Mouse (Mus musculus) MEL (cell line): ENCODE measurements around the gene Rnf123. TPM values are rescaled to one million over a fixed set of nuclear protein-coding genes. Genes with fewer than 3 reads are reported as not detected.

Experiments
- DNase-seq: peaks from one replicate; pipeline ENCODE4 v3.0.0; 2011; ENCODE audit warnings: low read depth, low spot score
- H3K27ac ChIP-seq: 2 replicates; pipeline ENCODE4 v1.5.1; 2012; ENCODE audit warnings: low read depth, mild to moderate bottlenecking, control low read depth, low read length, moderate library complexity; ENCODE audit not compliant: control insufficient read depth
- H3K27me3 ChIP-seq, 2 experiments: fragments of 150-350 bp in 1 of 2; sonication (generic) in 1 of 2; 2 replicates each; pipeline ENCODE4 v1.6.1; 2012; ENCODE audit warnings: low read length in 2 of 2, mild to moderate bottlenecking in 2 of 2, improper control_type of control experiment in 1 of 2, moderate library complexity in 1 of 2; ENCODE audit not compliant: insufficient read depth in 2 of 2, control insufficient read depth in 1 of 2
- H3K36me3 ChIP-seq, 2 experiments: 2 replicates each; pipeline ENCODE4 v1.6.1; 2012 to 2014; ENCODE audit warnings: low read length in 2 of 2, improper control_type of control experiment in 1 of 2, inconsistent platforms in 1 of 2, mild to moderate bottlenecking in 1 of 2; ENCODE audit not compliant: insufficient read depth in 2 of 2, control insufficient read depth in 1 of 2
- H3K4me1 ChIP-seq, 2 experiments: fragments of 150-350 bp in 1 of 2; sonication (generic) in 1 of 2; 2 replicates each; pipeline ENCODE4 v1.6.1; 2012; ENCODE audit warnings: low read length in 2 of 2, improper control_type of control experiment in 1 of 2, mild to moderate bottlenecking in 1 of 2; ENCODE audit not compliant: insufficient read depth in 2 of 2, control insufficient read depth in 1 of 2
- H3K4me3 ChIP-seq, 2 experiments: fragments of 150-350 bp in 1 of 2; sonication (generic) in 1 of 2; 2 replicates each; pipeline ENCODE4 v1.5.1; 2012; ENCODE audit warnings: low read depth in 2 of 2, low read length in 2 of 2, mild to moderate bottlenecking in 2 of 2, moderate library complexity in 2 of 2, control low read depth in 1 of 2, improper control_type of control experiment in 1 of 2; ENCODE audit not compliant: control insufficient read depth in 1 of 2, insufficient read depth in 1 of 2
- H3K79me2 ChIP-seq: 2 replicates; pipeline ENCODE4 v1.6.1; 2012; ENCODE audit warnings: mild to moderate bottlenecking, low read length, moderate library complexity; ENCODE audit not compliant: control insufficient read depth, poor library complexity, insufficient read depth
- H3K9ac ChIP-seq: 2 replicates; pipeline ENCODE4 v1.6.1; 2012; ENCODE audit warnings: low read depth, mild to moderate bottlenecking, control low read depth, low read length, moderate library complexity; ENCODE audit not compliant: control insufficient read depth, poor library complexity, severe bottlenecking
- H3K9me3 ChIP-seq: fragments of 150-350 bp; sonication (generic); replicated peaks from 2 replicates; pipeline ENCODE4 v1.6.1; 2012; ENCODE audit warnings: mild to moderate bottlenecking, low read length, improper control_type of control experiment, moderate library complexity; ENCODE audit not compliant: insufficient read depth
- CTCF ChIP-seq, 3 experiments: IDR thresholded peaks in 2 of 3; conservative IDR thresholded peaks in 1 of 3; 2 replicates each; pipeline ENCODE4 v1.5.1; 2011 to 2012; ENCODE audit warnings: low read length in 3 of 3, low read depth in 2 of 3, mild to moderate bottlenecking in 2 of 3, improper control_type of control experiment in 1 of 3, inconsistent platforms in 1 of 3, mixed read lengths in 1 of 3, moderate library complexity in 1 of 3; ENCODE audit not compliant: control insufficient read depth in 1 of 3, insufficient read depth in 1 of 3, poor library complexity in 1 of 3, severe bottlenecking in 1 of 3
- ELF1 ChIP-seq: IDR thresholded peaks from 2 replicates; pipeline ENCODE4 v1.6.1; 2014; ENCODE audit warnings: low read depth, mild to moderate bottlenecking, inconsistent platforms, low read length, improper control_type of control experiment, moderate library complexity
- EP300 ChIP-seq, 2 experiments: IDR thresholded peaks; 2 replicates each; pipeline ENCODE4 v1.6.1; 2011; ENCODE audit warnings: improper control_type of control experiment in 2 of 2, low read length in 2 of 2, low read depth in 1 of 2, mild to moderate bottlenecking in 1 of 2
- JUND ChIP-seq: IDR thresholded peaks from 2 replicates; pipeline ENCODE4 v1.6.1; 2011; ENCODE audit warnings: low read depth, mild to moderate bottlenecking, improper control_type of control experiment, low read length
- MAZ ChIP-seq: IDR thresholded peaks from 2 replicates; pipeline ENCODE4 v1.6.1; 2012; ENCODE audit warnings: low read depth, mild to moderate bottlenecking, inconsistent platforms, low read length, improper control_type of control experiment
- MXI1 ChIP-seq: IDR thresholded peaks from 2 replicates; pipeline ENCODE4 v1.6.1; 2011; ENCODE audit warnings: mild to moderate bottlenecking, low read depth, low read length, improper control_type of control experiment
- RAD21 ChIP-seq: IDR thresholded peaks from 2 replicates; pipeline ENCODE4 v1.6.1; 2011; ENCODE audit warnings: mild to moderate bottlenecking, low read depth, low read length, improper control_type of control experiment
- RCOR1 ChIP-seq: IDR thresholded peaks from 2 replicates; pipeline ENCODE4 v1.6.1; 2012; ENCODE audit warnings: low read depth, mild to moderate bottlenecking, inconsistent platforms, low read length, improper control_type of control experiment
- SMC3 ChIP-seq: IDR thresholded peaks from 2 replicates; pipeline ENCODE4 v1.6.1; 2011; ENCODE audit warnings: low read depth, low read length, improper control_type of control experiment
- ZC3H11A ChIP-seq: IDR thresholded peaks from 2 replicates; pipeline ENCODE4 v1.6.1; 2012; ENCODE audit warnings: low read depth, mild to moderate bottlenecking, inconsistent platforms, low read length, improper control_type of control experiment
- polyA plus RNA-seq, 2 experiments: library from polyadenylated mRNA; stranded (reverse) in 1 of 2; unstranded in 1 of 2; fragments of >175 nt in 1 of 2; fragments of >200 nt in 1 of 2; gene quantifications; 2 replicates each; pipeline versions ENCODE4 v1.2.1 to v1.2.4; 2012; ENCODE audit warnings: low replicate concordance in 2 of 2, low read depth in 1 of 2; ENCODE audit not compliant: insufficient read length in 2 of 2, insufficient read depth in 1 of 2, missing spikeins in 1 of 2
- total RNA-seq: library from RNA; depleted of rRNA; stranded (reverse); fragments of 300-350 nt; gene quantifications from 2 replicates; pipeline ENCODE4 v1.2.3, GENCODE M21; 2012

The Rnf123 gene
- total and polyA plus RNA-seq, 3 experiments, result 28.5 to 74.8 TPM; not detected in 1

DNA sequence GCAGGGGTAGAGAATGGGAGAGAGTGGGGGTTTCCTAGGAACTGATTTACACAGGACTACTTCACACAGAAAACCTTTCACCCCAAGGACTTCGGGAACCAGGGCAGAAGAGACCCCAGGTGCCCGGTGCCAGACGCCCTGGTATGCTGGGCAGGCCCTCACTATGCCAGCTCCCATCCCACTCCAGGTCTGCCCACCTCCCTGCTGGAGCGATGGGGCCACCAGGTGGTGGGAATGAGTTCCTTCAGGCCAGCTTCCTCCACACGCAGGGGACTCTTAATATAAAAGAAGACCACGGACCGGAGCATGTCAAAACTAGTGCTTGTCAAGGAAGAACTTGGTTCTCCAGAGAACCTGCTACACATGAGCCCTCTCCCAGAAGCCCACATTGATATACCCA lies 15.9 kb downstream of the Rnf123 start:
- H3K79me2 ChIP-seq, result no peaks in the 10 kb centered on the region
- no peaks in the 10 kb centered on the region for H3K27me3 ChIP-seq
- H3K4me3 ChIP-seq, result no peak overlapping the region
- H3K9me3 ChIP-seq, result no peaks in the 10 kb centered on the region
- TF ChIP-seq CTCF (IDR thresholded peaks at IDR 0.05 in 2 of 3, conservative IDR thresholded peaks at IDR 0.05 in 1 of 3; ENCODE audit: control insufficient read depth in 1 of 3, insufficient read depth in 1 of 3, low read depth in 2 of 3, low read length in 3 of 3, poor library complexity in 1 of 3, severe bottlenecking in 1 of 3), result peak in 2 of 3 experiments; percentile 16 to 26; a peak in 3 of 6 replicates
- peak; percentile 0; the same call in 1 of the 2 replicates for TF ChIP-seq RAD21
- TF ChIP-seq MAZ, result no peak
- 0 out of 2 replicates have a peak, but pooled peaks have one; percentile 12 for TF ChIP-seq SMC3
- TF ChIP-seq JUND, result no peak
- no peak overlapping the region for H3K27ac ChIP-seq
- DNase-seq, result no peak
- no peaks in the 10 kb centered on the region; a peak in 1 of 4 replicates for H3K36me3 ChIP-seq
- H3K9ac ChIP-seq, result no peak overlapping the region
- no peaks in the 10 kb centered on the region for H3K4me1 ChIP-seq

DNA sequence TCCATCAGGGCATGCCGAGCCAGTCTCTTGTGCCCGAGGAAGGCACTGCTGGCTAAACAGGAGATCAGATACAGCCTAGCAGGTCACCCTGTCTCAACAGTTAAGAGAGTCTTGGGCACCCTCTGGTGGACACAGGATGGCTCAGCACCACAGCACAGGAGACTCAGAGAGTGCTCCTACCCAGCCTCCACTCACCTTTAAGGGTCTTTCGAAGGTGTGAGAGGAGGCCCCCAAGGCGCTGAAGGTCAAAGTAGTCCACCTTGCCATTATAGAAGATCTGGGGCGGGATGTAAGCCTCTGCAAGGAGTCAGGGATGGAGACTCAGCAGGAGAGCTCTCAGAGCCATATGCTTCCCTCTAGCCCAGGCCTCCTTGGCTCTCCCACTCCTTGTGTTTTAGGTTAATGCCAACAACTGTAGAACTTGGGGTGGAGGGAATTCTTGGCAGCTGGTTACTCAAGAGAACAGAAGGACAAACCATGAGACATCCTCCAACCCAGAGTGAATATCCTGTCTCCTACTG lies 17.6 kb downstream of the Rnf123 start:
- TF ChIP-seq EP300 (IDR thresholded peaks at IDR 0.05; ENCODE audit: low read depth in 1 of 2, low read length in 2 of 2) (no peak), SMC3 (peak; percentile 81), RAD21 (peak; percentile 73), CTCF (IDR thresholded peaks at IDR 0.05 in 2 of 3, conservative IDR thresholded peaks at IDR 0.05 in 1 of 3; ENCODE audit: control insufficient read depth in 1 of 3, insufficient read depth in 1 of 3, low read depth in 2 of 3, low read length in 3 of 3, poor library complexity in 1 of 3, severe bottlenecking in 1 of 3) (peak; percentile 80 to 84 (median 80)), ELF1 (no peak), MXI1 (no peak), RCOR1 (no peak), ZC3H11A (peak; percentile 59)
- Histone ChIP-seq H3K9me3 (no peaks in the 10 kb centered on the region), H3K36me3 (no peaks in the 10 kb centered on the region; a peak in 1 of 4 replicates), H3K27me3 (no peaks in the 10 kb centered on the region), H3K4me3 (no peak overlapping the region), H3K27ac (no peak overlapping the region), H3K4me1 (no peaks in the 10 kb centered on the region), H3K79me2 (no peaks in the 10 kb centered on the region), H3K9ac (no peak overlapping the region)
- peak; percentile 70 for DNase-seq

- no peak for TF ChIP-seq RAD21
These were observed 19.8 kb downstream of the Rnf123 start for GRCm38 (mm10) chr9:108063361-108063760.

More at GRCm38 (mm10) chr9:108063361-108063760, 19.8 kb downstream of the Rnf123 start:
- no peak for DNase-seq
- Histone ChIP-seq H3K4me3 (no peak overlapping the region), H3K4me1 (no peaks in the 10 kb centered on the region), H3K9me3 (no peaks in the 10 kb centered on the region), H3K27me3 (no peaks in the 10 kb centered on the region), H3K9ac (no peak overlapping the region), H3K36me3 (no peaks in the 10 kb centered on the region; a peak in 1 of 4 replicates), H3K79me2 (no peaks in the 10 kb centered on the region), H3K27ac (no peak overlapping the region)
